Mouse (Mus musculus): ENCODE measurements around the gene Ftcd.

Gene Ftcd

DNA sequence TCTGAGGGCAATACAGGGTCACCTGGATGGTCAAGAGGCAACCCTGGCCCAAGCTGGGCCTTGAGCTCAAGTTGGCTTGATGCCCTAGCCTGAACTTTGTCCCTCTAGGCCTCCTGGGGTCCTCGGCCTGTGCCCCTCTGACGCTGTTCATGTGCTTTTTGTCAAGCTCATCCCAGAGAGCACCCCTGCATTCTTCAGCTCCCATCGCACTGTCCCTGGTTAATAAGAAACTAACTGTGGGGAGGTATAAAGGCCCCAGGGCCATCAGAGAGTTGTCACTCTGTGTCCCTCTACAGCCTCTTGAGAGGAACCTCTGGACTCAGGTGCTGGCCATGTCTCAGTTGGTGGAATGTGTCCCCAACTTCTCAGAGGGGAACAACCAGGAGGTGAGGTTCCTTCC lies at the start of gene Ftcd:
Gene Ftcd, plus strand, starts transcription at position 275 of the 400 bp plus-strand sequence.
- in situ Hi-C loops (cut with MboI, MseI) = no loop called here

DNA sequence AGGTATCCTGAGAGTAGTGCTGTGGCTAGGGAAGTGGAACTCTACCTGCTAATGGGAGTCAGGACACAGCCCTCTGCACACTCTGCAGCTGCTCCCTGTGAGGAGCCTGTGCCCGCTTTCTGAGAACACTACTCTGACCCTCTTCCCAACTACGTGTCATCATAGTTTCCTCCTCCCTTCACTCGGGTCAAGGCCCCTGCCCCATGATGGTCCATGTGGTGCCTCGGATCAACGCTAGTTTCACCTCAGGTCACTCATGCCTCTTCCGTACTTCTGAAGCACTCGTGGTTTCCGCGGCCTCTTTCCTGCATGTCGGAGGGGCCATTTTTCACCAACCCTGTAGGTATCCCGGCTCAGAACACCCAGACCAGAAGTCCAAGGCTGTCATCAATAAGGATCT lies 44.5 kb upstream of the Ftcd start:
- in situ Hi-C loops (cut with MboI, MseI) = no loop called here

DNA sequence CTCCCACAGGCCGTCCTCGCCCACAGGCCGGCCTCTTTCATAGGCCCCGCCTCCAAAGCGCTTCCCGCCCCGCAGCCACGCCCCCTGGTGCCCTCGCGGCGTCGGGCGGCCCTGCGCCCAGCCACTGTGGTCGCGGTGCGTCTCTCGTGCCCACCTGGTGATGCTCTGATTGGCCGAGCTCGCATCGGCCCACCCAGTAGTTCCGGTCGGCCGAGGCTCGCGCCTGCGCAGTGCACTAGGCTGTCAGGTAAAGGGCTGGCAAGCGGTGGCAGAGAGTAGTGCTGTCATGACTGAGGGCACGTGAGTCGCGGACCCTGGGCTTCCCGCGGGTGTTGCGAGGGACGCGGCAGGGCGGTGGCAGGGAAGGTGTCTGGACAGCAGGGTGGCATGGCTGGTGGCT lies 44.1 kb upstream of the Ftcd start, which contains the start of gene Lss:
Gene Lss, plus strand, starts transcription at position 214 of the 400 bp plus-strand sequence.
- in situ Hi-C loops (cut with MboI, MseI) = no loop called here

DNA sequence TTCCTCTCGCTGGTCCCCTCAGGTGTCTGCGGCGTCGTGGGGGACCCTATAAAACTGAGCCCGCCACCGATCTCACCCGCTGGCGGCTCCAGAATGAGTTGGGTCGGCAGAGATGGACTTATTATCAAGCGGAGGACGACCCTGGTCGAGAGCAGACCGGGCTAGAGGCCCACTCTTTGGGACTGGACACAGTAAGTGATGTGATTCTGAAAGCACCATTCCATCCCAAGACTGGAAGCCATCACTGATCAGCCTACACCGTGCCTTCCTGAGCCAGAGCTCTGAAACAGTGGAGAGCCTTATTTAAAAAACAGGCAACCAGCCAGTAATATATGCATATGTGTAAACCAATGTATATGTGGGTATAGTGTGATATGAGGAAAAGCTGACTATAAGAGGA lies 43.6 kb upstream of the Ftcd start:
- in situ Hi-C loops (cut with MboI, MseI) = no loop called here

DNA sequence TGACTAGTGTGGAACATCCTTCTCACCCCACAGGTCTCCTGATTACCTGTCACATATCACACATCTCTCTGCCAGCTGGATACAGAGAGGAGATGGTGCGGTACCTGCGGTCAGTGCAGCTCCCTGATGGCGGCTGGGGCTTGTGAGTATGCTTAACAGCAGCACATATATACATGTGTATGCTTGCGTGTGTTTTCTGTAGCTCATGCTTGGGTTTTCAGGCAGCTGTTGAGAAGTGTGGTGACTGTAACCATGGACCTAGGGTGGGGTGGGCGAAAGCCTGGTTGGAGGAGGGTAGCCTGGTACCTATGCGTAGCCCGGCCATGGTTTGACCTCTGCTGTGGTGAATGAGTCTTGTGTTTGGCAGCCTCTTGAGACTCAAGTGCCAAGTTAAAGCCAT lies 39.9 kb upstream of the Ftcd start:
- in situ Hi-C loops (cut with MboI, MseI) = no loop called here

DNA sequence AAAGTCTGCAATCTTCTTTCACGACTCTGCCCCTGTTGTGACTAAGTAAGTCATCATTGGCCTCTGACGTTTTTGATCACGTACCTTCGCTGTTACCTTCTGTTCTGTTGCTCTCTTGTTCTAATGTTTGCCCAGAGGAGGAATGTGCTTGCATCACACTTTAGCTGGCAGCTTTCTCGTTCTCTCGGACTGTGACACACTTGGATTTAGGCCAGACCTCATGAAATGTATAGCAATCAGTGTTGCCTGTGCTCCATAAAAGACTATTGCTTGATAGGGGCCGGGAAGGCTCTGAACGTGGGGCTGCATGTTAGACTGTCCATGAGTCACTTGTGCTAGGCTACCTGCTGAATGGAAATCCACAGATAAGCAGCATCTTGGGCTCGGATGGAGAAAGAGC lies 37.8 kb upstream of the Ftcd start:
- in situ Hi-C loops (cut with MboI, MseI) = no loop called here

DNA sequence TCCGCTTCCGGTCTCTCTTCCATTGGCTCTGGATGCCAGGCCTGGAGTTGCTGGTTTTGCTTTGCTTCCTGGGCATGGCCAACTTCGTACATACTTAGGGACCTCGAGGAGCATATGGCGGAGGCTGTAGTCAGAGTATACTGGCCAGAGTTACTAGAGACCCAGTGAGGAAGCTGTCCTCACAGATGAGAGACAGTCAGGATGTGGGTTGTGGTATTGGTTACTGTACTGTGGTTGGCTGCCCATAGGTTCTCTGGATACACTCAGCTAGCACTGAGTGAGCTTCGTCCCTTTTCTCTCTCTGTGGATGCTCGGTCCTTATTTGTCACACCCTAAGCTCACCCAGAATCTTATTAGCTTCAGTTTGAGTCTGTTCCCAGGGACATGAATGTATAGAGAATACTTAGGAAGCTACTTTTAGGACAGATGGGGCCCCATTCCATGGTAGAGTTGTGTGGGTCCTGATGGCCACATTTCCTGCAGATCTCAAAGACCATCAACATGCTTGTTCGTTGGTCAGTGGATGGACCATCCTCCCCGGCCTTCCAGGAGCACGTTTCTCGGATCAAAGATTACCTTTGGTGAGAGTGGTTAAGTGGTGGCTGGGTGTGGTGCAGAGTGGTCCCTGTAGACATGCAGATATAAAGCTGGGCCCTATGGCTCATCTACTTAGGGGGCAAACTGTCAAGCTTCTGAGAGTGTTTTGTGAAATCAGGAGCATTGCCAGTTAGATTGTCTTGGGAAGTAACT lies 33.9 kb upstream of the Ftcd start:
- in situ Hi-C loops (cut with MboI, MseI) = loop anchor here in 1 of 2 experiments (10.0 kb wide), 1 partner anchor 483 kb away; no protein-coding TSS in a partner anchor

DNA sequence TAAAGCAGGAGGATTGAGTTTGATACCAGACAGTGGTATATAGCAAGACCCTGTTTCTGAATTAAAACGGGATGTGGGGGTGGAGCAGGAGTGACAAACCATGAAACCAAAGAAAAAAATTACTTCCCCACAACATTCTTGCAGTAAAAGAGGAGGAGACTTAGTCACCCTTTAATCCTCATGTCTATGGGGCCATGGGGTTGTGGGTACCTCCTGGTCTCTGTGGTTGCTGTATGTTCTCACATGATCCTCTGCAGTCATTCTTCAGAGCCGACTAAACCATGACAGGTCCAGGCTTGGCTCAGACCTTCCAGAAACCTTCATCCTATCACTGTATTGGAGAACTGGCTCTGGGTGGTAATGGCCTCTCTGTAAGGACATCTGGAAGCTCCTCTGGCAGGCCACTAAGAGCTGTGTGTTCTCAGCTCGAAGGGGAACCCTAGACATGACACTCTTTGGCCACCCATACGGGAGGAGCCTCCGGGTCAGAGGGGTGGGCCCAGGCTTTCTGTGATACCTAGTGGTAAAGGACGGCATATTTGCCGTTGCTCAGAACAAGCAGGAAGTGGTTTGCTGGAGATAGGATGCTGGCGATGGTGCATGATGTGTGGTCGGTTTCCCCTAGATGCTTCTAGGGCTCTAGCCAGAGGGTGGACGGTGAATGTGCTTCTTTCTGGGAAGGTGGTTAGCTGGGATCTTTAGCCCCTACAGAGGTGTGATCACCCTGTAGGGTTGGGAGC lies 32.6 kb upstream of the Ftcd start:
- in situ Hi-C loops (cut with MboI, MseI) = loop anchor here in 1 of 2 experiments (10.0 kb wide), 1 partner anchor 482 kb away; no protein-coding TSS in a partner anchor

DNA sequence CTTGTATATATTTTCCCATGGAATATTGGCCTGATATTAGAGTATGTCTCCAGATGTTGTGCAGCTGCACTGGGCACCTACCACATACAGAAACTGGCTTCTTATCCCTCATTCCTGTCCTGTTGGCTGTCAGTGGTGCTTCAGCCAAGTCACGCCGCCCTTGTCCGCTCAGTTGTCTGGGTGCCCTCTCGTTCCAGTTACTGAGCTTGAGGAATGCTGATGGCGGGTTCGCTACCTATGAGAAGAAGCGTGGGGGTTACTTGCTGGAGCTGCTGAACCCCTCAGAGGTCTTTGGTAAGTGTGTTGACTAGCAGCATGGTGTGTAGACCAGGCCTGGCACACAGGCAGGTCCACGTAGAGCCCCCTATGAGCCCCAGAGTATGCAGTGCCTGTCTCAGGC lies 28.9 kb upstream of the Ftcd start:
- in situ Hi-C loops (cut with MboI, MseI) = loop anchor here in 1 of 2 experiments (10.0 kb wide), 1 partner anchor 478 kb away; no protein-coding TSS in a partner anchor

DNA sequence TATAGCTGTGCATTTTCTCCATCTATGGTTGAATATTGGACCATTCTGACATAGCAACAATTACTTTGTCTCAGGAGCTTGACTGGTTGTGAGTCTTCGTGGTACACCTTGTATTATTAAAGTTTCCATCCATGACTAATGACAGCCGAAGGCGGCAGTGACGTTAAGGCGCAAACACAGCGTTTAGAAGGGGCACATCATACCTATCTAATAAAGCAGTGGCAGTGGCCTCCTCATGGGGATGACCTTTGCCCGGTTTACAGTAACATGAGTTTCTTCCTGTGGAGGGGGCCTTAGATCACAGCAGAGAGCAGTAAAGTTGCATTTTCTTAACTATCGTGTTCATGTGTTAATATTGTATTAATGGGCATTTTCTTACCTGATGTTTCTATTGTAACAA lies 27.2 kb upstream of the Ftcd start:
- in situ Hi-C loops (cut with MboI, MseI) = loop anchor here in 1 of 2 experiments (10.0 kb wide), 1 partner anchor 477 kb away; no protein-coding TSS in a partner anchor

DNA sequence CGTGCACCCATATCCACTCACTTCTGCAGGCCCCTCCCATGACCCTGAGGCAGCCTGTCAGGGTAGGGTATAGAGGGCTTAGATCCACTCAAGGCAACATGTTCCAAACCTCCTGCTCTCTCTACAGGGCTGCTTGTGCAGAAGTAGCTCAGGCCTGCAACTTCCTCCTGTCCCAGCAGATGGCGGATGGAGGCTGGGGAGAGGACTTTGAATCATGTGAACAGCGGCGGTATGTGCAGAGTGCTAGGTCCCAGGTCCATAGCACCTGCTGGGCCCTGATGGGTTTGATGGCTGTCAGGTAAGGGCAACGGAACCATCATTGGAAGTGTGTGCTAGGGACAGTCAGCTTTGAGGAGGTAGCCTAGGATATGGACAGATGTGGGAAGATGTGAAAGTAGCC lies 25.0 kb upstream of the Ftcd start:
- in situ Hi-C loops (cut with MboI, MseI) = no loop called here

DNA sequence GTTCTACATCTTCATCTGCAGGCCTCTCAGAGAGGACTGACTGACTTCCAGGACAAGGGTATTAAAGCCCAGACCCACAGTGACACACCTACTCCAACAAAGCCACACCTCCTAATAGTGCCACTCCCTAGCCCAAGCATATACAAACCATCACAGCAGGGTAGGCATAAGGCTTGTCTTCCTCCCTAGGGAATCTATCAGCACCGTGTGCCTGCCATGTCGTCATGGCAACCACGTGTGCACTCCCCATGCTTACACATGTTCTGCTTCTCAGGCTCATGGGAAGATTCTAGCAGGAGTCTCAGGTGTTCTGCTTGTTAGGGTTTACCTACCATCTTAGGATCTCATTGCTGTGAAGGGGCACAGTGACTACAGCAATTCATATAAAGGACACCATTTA lies 23.9 kb upstream of the Ftcd start:
- in situ Hi-C loops (cut with MboI, MseI) = no loop called here

DNA sequence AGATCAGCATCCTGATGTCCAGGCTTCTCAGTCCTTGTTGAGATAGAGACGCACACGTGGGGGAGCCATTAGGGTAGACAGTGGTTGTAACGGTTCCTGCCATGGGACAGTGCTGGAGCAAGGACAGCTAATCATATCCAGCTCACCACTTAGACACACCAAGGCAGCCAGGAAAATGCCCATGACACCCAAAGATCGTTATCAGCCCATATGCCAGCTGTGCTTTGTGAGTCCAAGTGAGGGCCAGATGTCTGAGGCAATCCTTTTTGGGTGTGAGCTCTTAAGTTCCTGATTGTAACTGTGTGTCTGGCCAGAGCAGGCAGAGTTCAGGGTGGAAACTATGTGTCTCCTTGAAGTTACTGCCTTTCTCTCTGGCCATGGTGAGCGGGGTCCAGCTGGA lies 21.4 kb upstream of the Ftcd start:
- in situ Hi-C loops (cut with MboI, MseI) = no loop called here

DNA sequence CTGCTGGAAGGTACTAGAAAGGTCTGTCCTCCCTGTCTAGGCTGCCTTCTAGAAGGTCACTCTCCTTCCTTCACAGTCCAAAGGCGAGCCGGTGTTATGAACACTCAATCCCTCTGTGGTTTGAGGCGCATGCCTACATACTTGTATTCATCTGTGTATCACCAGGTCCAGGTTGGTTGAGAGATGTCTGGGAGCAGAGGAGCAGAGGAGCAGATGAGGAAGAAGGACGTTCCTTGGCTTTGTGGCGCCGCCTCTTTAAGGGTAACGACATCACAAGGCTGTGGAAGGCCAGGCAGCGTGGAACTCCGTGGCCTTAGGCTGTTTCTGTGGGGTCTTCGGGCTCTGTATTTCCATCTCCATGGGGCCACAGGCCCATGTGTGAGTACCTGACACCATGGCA lies 13.5 kb upstream of the Ftcd start, which contains the start of gene Spatc1l:
Gene Spatc1l, plus strand, starts transcription at position 301 of the 400 bp plus-strand sequence.
- in situ Hi-C loops (cut with MboI, MseI) = no loop called here

DNA sequence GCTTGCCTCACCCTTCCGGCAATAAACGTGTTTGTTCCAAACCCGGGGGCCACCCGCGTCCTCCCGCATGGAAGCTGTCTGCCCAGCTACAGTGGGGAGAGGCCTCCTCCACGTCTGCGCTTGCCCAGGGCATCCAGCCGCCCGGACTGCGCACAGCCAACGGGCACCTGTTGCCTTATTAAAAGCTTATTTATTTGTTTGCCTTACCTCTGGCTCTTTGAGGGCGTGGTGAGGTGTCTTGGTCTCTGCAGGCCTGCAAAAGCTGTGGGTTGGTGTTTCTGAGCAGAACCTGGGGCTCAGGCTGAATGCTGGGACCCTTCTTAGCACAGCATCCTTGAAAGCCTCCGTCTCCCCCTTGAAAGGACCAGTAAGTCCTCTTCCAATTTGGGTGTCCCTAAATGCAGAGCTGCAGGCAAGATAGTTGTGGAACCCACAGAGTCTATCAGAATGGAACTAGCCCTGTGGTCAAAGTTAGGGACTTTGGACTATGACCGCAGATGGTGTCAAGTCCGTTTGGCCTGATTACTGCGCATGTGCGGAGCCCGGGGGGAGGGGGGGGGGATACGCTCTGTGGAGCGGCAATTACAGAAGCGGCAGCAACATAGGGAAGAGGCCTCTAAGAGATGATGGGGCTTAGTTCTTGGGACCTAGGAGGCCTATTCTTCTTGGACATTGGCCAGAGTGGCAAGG lies 5.3 kb upstream of the Ftcd start:
- in situ Hi-C loops (cut with MboI, MseI) = no loop called here

DNA sequence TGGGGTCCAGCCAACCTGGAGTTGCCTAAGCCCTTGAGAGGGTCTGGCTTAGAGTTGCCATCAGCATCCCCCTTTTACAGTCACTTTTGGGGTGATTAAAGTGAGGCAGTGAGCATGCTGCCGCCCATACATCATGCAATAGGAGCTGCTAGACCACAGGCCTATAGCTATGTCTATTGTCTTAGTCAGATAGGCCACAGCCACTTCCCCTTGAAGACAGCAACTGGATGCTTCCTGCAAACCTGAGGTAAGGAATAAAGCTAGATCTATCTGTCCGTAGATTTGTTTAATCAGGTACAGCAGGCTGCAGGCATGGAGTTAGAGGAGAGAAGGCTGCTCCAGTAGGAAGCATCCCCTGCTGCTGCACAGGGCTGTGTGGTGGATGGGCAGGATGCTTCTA lies 4.4 kb upstream of the Ftcd start:
- in situ Hi-C loops (cut with MboI, MseI) = no loop called here

DNA sequence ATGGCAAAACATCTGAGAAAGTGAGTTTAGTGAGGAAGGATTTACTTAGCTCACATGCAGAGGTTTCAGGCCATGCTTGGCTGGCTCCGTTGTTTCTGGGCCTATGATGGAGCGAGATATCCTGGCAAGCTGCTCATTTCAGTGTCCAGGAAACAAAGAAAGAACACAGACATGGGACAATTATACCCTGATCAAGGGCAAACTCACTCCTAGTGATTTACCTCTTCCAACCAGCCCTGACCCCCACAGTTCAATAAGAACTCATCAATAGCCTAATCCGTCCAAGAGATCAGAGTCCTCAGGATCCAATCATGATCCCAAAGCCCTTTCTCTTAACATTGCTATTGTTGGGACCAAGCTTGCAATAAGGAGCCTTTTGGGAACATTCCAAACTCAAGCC lies 3.3 kb upstream of the Ftcd start:
- in situ Hi-C loops (cut with MboI, MseI) = no loop called here

DNA sequence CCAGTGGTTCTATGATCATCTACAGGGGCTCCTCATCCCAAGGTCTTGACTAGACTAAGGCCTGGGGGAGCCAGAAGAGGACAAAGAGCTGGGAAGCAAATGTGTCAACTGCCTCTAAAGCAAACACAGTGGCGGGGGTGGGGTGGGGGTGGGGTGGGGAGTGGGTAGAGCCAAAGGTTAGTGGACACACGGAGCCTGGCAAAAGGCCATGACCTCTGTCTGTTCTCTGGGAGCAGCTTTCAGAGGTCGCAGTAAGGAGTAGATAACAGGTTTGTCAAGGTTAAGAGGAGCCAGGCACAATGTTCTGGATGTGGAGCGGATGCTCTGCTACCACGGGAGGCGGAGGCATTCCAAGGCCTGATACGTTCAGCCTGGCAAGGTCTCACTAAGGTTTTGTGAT lies 1.5 kb downstream of the Ftcd start:
- in situ Hi-C loops (cut with MboI, MseI) = no loop called here

DNA sequence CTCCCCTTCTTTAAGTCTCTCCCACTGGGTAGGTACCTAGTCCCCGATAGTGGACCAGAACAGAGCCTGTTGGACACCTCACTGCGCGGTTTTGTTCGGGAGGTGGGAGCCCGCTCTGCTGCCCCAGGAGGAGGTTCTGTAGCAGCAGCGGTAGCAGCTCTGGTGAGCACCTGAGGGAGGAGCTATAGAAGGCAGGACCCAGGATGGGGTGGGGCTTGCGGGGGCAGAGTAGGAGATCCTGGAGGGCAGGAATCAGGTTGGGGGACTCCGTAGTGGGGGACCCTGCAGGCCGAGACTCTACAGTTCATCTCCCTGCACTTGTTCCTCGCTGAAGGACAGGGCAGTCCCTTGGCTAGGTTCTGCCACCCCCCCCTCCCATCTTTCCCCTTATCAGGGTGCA lies 8.7 kb downstream of the Ftcd start:
- in situ Hi-C loops (cut with MboI, MseI) = no loop called here

DNA sequence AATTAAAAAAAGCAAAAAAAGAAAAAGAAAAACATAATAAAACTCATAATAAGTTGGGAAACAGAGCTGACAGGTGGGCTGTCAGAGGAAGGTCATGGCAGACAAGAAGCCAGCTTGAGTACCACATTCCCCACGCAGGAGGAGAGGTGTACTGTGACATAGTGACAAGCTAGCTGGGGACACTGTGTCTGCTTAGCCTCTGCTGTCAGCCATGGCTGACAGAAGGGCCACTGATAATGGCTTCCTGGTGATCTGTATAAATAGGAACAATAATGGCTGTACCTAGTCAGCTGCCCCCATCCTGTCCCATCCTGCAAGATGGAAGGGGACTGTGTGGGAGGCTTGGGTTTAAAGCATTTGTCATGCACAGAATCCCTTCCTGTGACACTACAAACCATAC lies 10.7 kb downstream of the Ftcd start:
- in situ Hi-C loops (cut with MboI, MseI) = no loop called here

DNA sequence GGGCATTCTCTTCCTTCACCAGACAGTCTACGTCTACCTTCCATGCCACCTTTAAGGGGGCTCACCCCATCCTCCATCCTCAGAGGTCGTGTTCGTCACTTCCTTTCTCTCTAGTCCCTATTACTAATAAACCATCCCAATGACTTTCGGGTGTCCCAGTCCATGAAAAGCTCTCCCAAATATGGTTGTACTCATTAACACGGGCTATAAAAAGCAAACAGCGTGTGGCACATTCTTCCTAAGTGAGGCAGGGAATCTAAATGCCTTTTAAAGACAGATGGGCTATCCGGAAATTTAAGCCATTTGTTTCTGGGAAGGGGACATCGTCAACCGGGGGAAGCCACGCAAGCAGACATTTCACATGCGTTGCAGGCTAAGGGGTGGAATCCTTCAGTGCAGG lies 14.7 kb downstream of the Ftcd start:
- in situ Hi-C loops (cut with MboI, MseI) = no loop called here

DNA sequence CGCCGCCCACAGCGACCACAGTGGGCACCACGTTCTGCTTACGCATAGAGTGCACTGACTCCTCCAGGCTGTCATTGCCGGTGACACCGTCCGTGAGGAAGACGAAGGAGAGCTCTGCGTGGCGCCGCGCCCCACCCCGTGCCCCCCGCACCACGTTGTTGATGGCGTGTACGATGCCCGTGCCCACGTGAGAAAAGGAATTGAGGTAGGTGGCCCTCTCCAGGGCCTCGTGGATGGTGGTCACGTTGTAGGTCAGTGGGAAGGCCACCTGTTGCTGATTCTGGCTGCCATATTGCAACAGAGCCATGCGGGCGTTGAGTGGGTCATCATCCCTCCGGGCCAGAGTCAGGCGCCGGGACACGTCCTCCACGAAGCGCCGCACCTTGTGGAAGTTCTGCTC lies 20.9 kb downstream of the Ftcd start:
- in situ Hi-C loops (cut with MboI, MseI) = no loop called here
